Mouse (Mus musculus) kidney, postnatal 0 days (tissue): ENCODE measurements around the gene Amacr. TPM values are rescaled to one million over a fixed set of nuclear protein-coding genes. Genes with fewer than 3 reads are reported as not detected.

Experiments used
- ATAC-seq: fragments of 200-750 bp; cut with Nextera tagmentation; replicated peaks from 2 replicates; pipeline ENCODE4 v1.8.0; 2017; ENCODE audit warnings: low read depth, moderate number of reproducible peaks, moderate TSS enrichment, moderate library complexity; ENCODE audit not compliant: low FRiP score
- DNase-seq: peaks from one replicate; pipeline ENCODE4 v3.0.0-alpha.2; 2016; ENCODE audit warnings: low spot score
- H3K27ac ChIP-seq: fragments of 300-500 bp; sonication (generic); 2 replicates; pipeline ENCODE4 v1.5.1; 2014; ENCODE audit warnings: mild to moderate bottlenecking
- H3K27me3 ChIP-seq: fragments of 300-500 bp; sonication (generic); 2 replicates; pipeline ENCODE4 v1.6.1; 2014; ENCODE audit warnings: low read length, mixed read lengths; ENCODE audit not compliant: insufficient read depth
- H3K36me3 ChIP-seq: fragments of 300-500 bp; sonication (generic); 2 replicates; pipeline ENCODE4 v1.6.1; 2014; ENCODE audit warnings: low read length, mixed read lengths; ENCODE audit not compliant: insufficient read depth
- H3K4me1 ChIP-seq: fragments of 300-500 bp; sonication (generic); replicated peaks from 2 replicates; pipeline ENCODE4 v1.6.1; 2014; ENCODE audit warnings: antibody characterized with exemption, low read length, mixed read lengths; ENCODE audit not compliant: insufficient read depth
- H3K4me2 ChIP-seq: fragments of 300-500 bp; sonication (generic); 2 replicates; pipeline ENCODE4 v1.6.1; 2014; ENCODE audit warnings: mild to moderate bottlenecking, low read length, moderate library complexity, mixed read lengths
- H3K4me3 ChIP-seq: fragments of 300-500 bp; sonication (generic); replicated peaks from 2 replicates; pipeline ENCODE4 v1.5.1; 2014; ENCODE audit warnings: low read depth, low read length
- H3K9ac ChIP-seq: fragments of 300-500 bp; sonication (generic); 2 replicates; pipeline ENCODE4 v1.6.1; 2014; ENCODE audit warnings: low read depth, low read length
- H3K9me3 ChIP-seq: fragments of 300-500 bp; sonication (generic); replicated peaks from 2 replicates; pipeline ENCODE4 v1.6.1; 2016; ENCODE audit warnings: low read length, inconsistent platforms, mixed read lengths
- CTCF ChIP-seq: IDR thresholded peaks from 2 replicates; pipeline ENCODE4 v1.5.1; 2016; ENCODE audit warnings: antibody characterized with exemption, low read depth, mild to moderate bottlenecking, moderate library complexity
- WGBS: fragments of 180-500 bp; shearing (Covaris S2); extraction: QIAGEN DNeasy Blood & Tissue Kit; methylation state at CpG from one replicate; pipeline ENCODE4 v1.1.7; 2014; 5-methylcytosine and 5-hydroxymethylcytosine counted together
- polyA plus RNA-seq: library from polyadenylated mRNA; unstranded; fragments of >200 nt; fragmentation: Nextera tagmentation; extraction: Ambion mirVana; gene quantifications from 2 replicates; pipeline ENCODE4 v1.2.1, GENCODE M21; 2015

Amacr gene
- polyA plus RNA-seq, 1 experiment from 2014 or later: 47.4 TPM

GRCm38 (mm10) chr15:11030188-11030587 lies 48.6 kb downstream of the Amacr start:
- Histone ChIP-seq H3K4me2 (no peak overlapping the region), H3K9me3 (no peaks in the 10 kb centered on the region), H3K27me3 (peaks cover 7% of the 10 kb centered on the region; the same call in 1 of the 2 replicates), H3K4me3 (no peak overlapping the region), H3K9ac (no peak overlapping the region), H3K36me3 (no peaks in the 10 kb centered on the region), H3K4me1 (no peaks in the 10 kb centered on the region), H3K27ac (no peak overlapping the region)
- DNase-seq (peak; percentile 21), ATAC-seq (peak; percentile 50; the same call in 1 of the 2 replicates)
- no peak for TF ChIP-seq CTCF
- 47% methylated on average over 3 of the region's 3 CpGs for WGBS

- Histone ChIP-seq H3K27ac (no peak overlapping the region), H3K27me3 (peaks cover 37% of the 10 kb centered on the region), H3K36me3 (no peaks in the 10 kb centered on the region), H3K4me2 (peak overlapping the region; percentile 66), H3K9me3 (no peaks in the 10 kb centered on the region), H3K4me3 (peak overlapping the region; percentile 35), H3K9ac (no peak overlapping the region), H3K4me1 (peaks cover 16% of the 10 kb centered on the region; the same call in 1 of the 2 replicates)
- 4% methylated on average over 34 of the region's 34 CpGs for WGBS
- ATAC-seq (no peak; the same call in 1 of the 2 replicates), DNase-seq (peak; percentile 12)
- no peak for TF ChIP-seq CTCF
Measured at GRCm38 (mm10) chr15:11035947-11036474, 54.5 kb downstream of the Amacr start.

GRCm38 (mm10) chr15:11036535-11037375 lies 55.2 kb downstream of the Amacr start:
- Histone ChIP-seq H3K4me2 (peak overlapping the region; percentile 66), H3K9me3 (no peaks in the 10 kb centered on the region), H3K27me3 (peaks cover 37% of the 10 kb centered on the region), H3K4me3 (peak overlapping the region; percentile 35), H3K9ac (no peak overlapping the region), H3K36me3 (no peaks in the 10 kb centered on the region), H3K27ac (no peak overlapping the region), H3K4me1 (peaks cover 16% of the 10 kb centered on the region; the same call in 1 of the 2 replicates)
- no peak for TF ChIP-seq CTCF
- DNase-seq (peak; percentile 16), ATAC-seq (no peak; the same call in 1 of the 2 replicates)
- WGBS: 2% methylated on average over 49 of the region's 49 CpGs

GRCm38 (mm10) chr15:11037376-11037695 lies 55.8 kb downstream of the Amacr start:
- Histone ChIP-seq H3K36me3 (no peaks in the 10 kb centered on the region), H3K27me3 (peaks cover 37% of the 10 kb centered on the region), H3K27ac (no peak overlapping the region), H3K9me3 (no peaks in the 10 kb centered on the region), H3K4me3 (peak overlapping the region; percentile 35), H3K9ac (no peak overlapping the region), H3K4me2 (peak overlapping the region; percentile 66), H3K4me1 (peaks cover 16% of the 10 kb centered on the region; the same call in 1 of the 2 replicates)
- no peak for TF ChIP-seq CTCF
- no peak for DNase-seq
- ATAC-seq: no peak
- 1% methylated on average over 8 of the region's 8 CpGs for WGBS

GRCm38 (mm10) chr15:11037711-11038110 lies 56.2 kb downstream of the Amacr start, which contains the start of gene Rxfp3:
Gene Rxfp3, minus strand, starts transcription at chr15:11037991.
- no peak within 1 kb of the TSS for H3K9ac ChIP-seq
- no peaks in the 10 kb centered on the region for H3K36me3 ChIP-seq
- H3K9me3 ChIP-seq: no peaks in the 10 kb centered on the region
- 1% methylated on average over 16 of the region's 16 CpGs for WGBS
- ATAC-seq (no peak), DNase-seq (peak; percentile 31)
- peaks cover 16% of the 10 kb centered on the region; the same call in 1 of the 2 replicates for H3K4me1 ChIP-seq
- no peak for TF ChIP-seq CTCF
- H3K4me2 ChIP-seq: peak within 1 kb of the TSS; percentile 66
- no peak within 1 kb of the TSS for H3K27ac ChIP-seq
- H3K27me3 ChIP-seq: peaks cover 37% of the 10 kb centered on the region
- peak within 1 kb of the TSS; percentile 35 for H3K4me3 ChIP-seq

- WGBS: under 1% methylated on average over 12 of the region's 12 CpGs
- peak; percentile 89 for TF ChIP-seq CTCF
- Histone ChIP-seq H3K27me3 (peaks cover 37% of the 10 kb centered on the region), H3K4me3 (no peak overlapping the region), H3K9ac (no peak overlapping the region), H3K27ac (no peak overlapping the region), H3K4me1 (peaks cover 16% of the 10 kb centered on the region), H3K9me3 (no peaks in the 10 kb centered on the region), H3K36me3 (no peaks in the 10 kb centered on the region), H3K4me2 (no peak overlapping the region)
- peak; percentile 86 for DNase-seq
- no peak for ATAC-seq
Measured at GRCm38 (mm10) chr15:11038476-11038875, 56.9 kb downstream of the Amacr start.
